Mouse (Mus musculus): ENCODE results near the gene Blvrb.

GRCm38 (mm10) chr7:27446051-27446450 is 1.7 kb upstream of the Blvrb start:
- TF ChIP-seq CTCF (IDR thresholded peaks at IDR 0.05; ENCODE audit: low read depth) = no peak
- no peak for TF ChIP-seq EP300 (IDR thresholded peaks at IDR 0.05; ENCODE audit: low read depth)
